Mouse (Mus musculus): ENCODE measurements around the gene Ppard. TPM values are rescaled to one million over a fixed set of nuclear protein-coding genes. Genes with fewer than 3 reads are reported as not detected.

The Ppard gene
- polyA plus RNA-seq, 1 experiment from 2014 or later: 2.2 TPM

GRCm38 (mm10) chr17:28244214-28244613 lies 11.7 kb downstream of the Ppard start:
- Histone ChIP-seq H3K9ac (replicated peaks) (no peak overlapping the region), H3K4me2 (replicated peaks) (no peak overlapping the region), H3K36me3 (peaks cover 4% of the 10 kb centered on the region; the same call in 1 of the 2 replicates), H3K27me3 (no peaks in the 10 kb centered on the region), H3K4me1 (peaks cover 16% of the 10 kb centered on the region; the same call in 1 of the 2 replicates), H3K4me3 (no peak overlapping the region), H3K9me3 (no peaks in the 10 kb centered on the region), H3K27ac (replicated peaks) (no peak overlapping the region)
- 78% methylated on average over 6 of the region's 6 CpGs for whole genome bisulfite sequencing
- ATAC-seq (ENCODE audit: low FRiP score, low read depth): no peak

- Histone ChIP-seq H3K36me3 (no peaks in the 10 kb centered on the region; the same call in 1 of the 2 replicates), H3K4me2 (replicated peaks) (no peak overlapping the region), H3K27me3 (no peaks in the 10 kb centered on the region), H3K9ac (replicated peaks) (no peak overlapping the region), H3K9me3 (no peaks in the 10 kb centered on the region), H3K4me1 (peaks cover 16% of the 10 kb centered on the region; the same call in 1 of the 2 replicates), H3K27ac (replicated peaks) (no peak overlapping the region), H3K4me3 (no peak overlapping the region)
- no peak for ATAC-seq (ENCODE audit: low FRiP score, low read depth)
- 32% methylated on average over 6 of the region's 6 CpGs for WGBS
Measured at GRCm38 (mm10) chr17:28244714-28245113, 12.2 kb downstream of the Ppard start.

DNA sequence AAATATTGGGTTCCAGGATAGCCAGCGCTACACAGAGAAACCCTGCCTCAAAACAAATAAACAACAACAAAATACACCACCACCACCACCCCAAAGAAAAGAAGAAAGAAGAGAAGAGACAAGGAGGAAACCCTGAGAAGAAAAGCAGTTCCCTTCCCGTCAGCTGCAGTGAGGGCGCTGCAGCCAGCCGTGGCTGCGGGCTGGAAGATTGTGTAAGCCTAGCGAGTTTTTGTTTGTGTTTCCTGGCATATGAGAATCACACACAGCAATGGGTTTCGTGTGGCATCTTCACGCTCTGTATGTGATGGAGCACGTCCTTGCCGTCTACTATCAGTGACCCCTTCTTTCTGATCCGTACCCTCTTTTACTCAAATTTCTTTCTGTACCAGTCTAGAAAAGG lies 14.1 kb downstream of the Ppard start:
- Histone ChIP-seq H3K9me3 (no peaks in the 10 kb centered on the region), H3K4me3 (no peak overlapping the region), H3K27me3 (no peaks in the 10 kb centered on the region), H3K4me2 (replicated peaks) (no peak overlapping the region), H3K4me1 (peaks cover 16% of the 10 kb centered on the region; the same call in 1 of the 2 replicates), H3K36me3 (no peaks in the 10 kb centered on the region; the same call in 1 of the 2 replicates), H3K27ac (replicated peaks) (no peak overlapping the region), H3K9ac (replicated peaks) (no peak overlapping the region)
- no peak for ATAC-seq (ENCODE audit: low FRiP score, low read depth)
- 76% methylated on average over 11 of the region's 11 CpGs for WGBS

DNA sequence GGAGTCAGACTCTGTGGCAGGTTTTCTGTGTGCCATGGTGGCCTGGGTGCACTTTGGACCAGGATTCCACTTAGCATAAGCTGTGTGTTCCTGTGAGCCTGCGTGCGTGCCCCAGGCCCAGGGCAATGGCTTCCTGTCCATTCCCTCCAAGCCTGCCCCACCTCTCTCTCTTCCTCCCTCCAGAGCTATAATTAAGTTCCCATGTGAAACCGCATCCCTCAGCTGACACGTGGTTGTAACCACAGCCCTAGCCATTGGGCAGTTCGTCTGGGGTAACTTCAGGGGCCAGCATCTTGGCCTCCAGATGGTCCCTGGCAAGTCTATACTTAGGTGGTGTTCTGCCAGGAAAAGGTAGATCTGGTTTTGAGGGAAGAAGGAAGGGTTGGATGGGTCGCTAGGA lies 15.1 kb downstream of the Ppard start:
- H3K4me2 ChIP-seq (replicated peaks): no peak overlapping the region
- no peak for ATAC-seq (ENCODE audit: low FRiP score, low read depth)
- H3K27ac ChIP-seq (replicated peaks): no peak overlapping the region; the same call in 1 of the 2 replicates
- 70% methylated on average over 6 of the region's 6 CpGs for WGBS
- H3K36me3 ChIP-seq: no peaks in the 10 kb centered on the region
- no peaks in the 10 kb centered on the region for H3K9me3 ChIP-seq
- H3K4me1 ChIP-seq: peaks cover 16% of the 10 kb centered on the region; the same call in 1 of the 2 replicates
- no peak overlapping the region for H3K9ac ChIP-seq (replicated peaks)
- H3K27me3 ChIP-seq: no peaks in the 10 kb centered on the region
- H3K4me3 ChIP-seq: no peak overlapping the region

DNA sequence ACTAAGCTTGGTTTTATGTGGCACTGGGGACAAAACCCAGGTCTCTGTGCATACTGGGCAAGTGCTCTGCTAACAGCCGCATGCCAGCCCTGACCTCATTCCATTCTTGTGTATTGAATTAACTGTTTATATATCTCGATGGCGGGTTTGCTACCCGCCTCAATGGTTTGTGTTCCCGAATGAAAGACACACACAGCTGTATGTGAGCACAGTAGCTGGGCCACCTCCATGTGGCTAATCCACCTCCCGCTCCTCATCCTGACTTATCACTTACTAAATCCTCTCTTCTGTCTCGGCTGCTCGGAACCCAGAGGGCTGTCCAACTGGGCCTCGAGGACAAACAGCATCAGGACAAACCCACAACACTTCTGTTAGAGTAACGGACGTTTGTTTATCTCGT lies 16.6 kb downstream of the Ppard start:
- 82% methylated on average over 12 of the region's 12 CpGs for WGBS
- no peaks in the 10 kb centered on the region for H3K9me3 ChIP-seq
- no peak overlapping the region for H3K9ac ChIP-seq (replicated peaks)
- H3K36me3 ChIP-seq: no peaks in the 10 kb centered on the region
- no peak for ATAC-seq (ENCODE audit: low FRiP score, low read depth)
- no peak overlapping the region for H3K27ac ChIP-seq (replicated peaks)
- H3K4me3 ChIP-seq: no peak overlapping the region
- no peak overlapping the region for H3K4me2 ChIP-seq (replicated peaks)
- H3K27me3 ChIP-seq: no peaks in the 10 kb centered on the region
- H3K4me1 ChIP-seq: peaks cover 16% of the 10 kb centered on the region; the same call in 1 of the 2 replicates

GRCm38 (mm10) chr17:28251579-28252280 lies 19.2 kb downstream of the Ppard start:
- 83% methylated on average over 12 of the region's 12 CpGs for WGBS
- Histone ChIP-seq H3K4me3 (no peak overlapping the region), H3K27ac (replicated peaks) (no peak overlapping the region), H3K4me1 (peaks cover 13% of the 10 kb centered on the region), H3K9me3 (no peaks in the 10 kb centered on the region), H3K27me3 (no peaks in the 10 kb centered on the region), H3K4me2 (replicated peaks) (no peak overlapping the region), H3K9ac (replicated peaks) (no peak overlapping the region), H3K36me3 (no peaks in the 10 kb centered on the region)
- ATAC-seq (ENCODE audit: low FRiP score, low read depth): no peak

DNA sequence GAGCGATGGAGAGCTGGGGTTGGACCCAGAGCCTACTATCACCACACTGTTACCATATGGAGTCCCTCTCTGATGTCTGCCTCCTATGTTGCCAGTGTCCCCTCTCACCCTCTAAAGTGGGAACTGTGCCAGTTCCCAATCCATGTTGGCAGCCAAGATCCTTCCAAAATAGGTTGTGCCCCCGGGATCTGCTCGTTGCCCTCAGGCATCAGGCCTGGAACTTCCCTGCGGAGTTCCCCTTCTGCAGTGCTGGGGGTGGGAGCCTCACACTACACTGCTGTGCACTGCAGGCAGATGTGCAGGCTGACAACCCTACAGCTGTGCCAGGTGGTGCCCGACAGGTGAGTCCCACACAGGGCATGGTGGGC lies 19.8 kb downstream of the Ppard start:
- H3K9me3 ChIP-seq: no peaks in the 10 kb centered on the region
- H3K4me1 ChIP-seq: peaks cover 13% of the 10 kb centered on the region
- H3K4me2 ChIP-seq (replicated peaks): no peak overlapping the region
- H3K27ac ChIP-seq (replicated peaks): no peak overlapping the region
- H3K27me3 ChIP-seq: no peaks in the 10 kb centered on the region
- H3K36me3 ChIP-seq: no peaks in the 10 kb centered on the region
- no peak overlapping the region for H3K9ac ChIP-seq (replicated peaks)
- 80% methylated on average over 5 of the region's 5 CpGs for WGBS
- no peak for ATAC-seq (ENCODE audit: low FRiP score, low read depth)
- H3K4me3 ChIP-seq: no peak overlapping the region

DNA sequence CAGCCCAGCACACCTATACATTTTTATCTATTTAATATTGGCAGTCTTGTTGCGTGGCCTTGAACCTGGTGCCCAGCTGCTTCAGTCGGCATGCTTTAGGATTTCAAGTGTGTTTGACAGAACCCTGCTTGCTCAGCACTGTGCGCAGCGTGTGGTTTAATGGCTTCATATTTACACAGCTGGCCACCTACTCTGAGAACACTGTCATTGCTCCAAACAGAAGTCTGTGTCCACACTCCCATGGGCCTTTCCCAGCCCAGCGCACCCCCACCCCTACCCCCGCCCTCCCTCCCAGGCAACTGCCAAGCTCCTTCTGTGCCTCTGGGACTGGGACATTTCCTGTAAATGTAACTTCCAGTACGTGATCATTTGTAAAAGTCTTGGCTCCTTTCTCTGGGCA lies 20.7 kb downstream of the Ppard start:
- H3K4me3 ChIP-seq: no peak overlapping the region
- H3K4me1 ChIP-seq: peaks cover 18% of the 10 kb centered on the region
- no peaks in the 10 kb centered on the region for H3K36me3 ChIP-seq
- ATAC-seq (ENCODE audit: low FRiP score, low read depth): no peak
- 81% methylated on average over 7 of the region's 7 CpGs for WGBS
- H3K27ac ChIP-seq (replicated peaks): no peak overlapping the region
- no peak overlapping the region for H3K4me2 ChIP-seq (replicated peaks)
- no peaks in the 10 kb centered on the region for H3K9me3 ChIP-seq
- H3K9ac ChIP-seq (replicated peaks): no peak overlapping the region
- H3K27me3 ChIP-seq: no peaks in the 10 kb centered on the region

DNA sequence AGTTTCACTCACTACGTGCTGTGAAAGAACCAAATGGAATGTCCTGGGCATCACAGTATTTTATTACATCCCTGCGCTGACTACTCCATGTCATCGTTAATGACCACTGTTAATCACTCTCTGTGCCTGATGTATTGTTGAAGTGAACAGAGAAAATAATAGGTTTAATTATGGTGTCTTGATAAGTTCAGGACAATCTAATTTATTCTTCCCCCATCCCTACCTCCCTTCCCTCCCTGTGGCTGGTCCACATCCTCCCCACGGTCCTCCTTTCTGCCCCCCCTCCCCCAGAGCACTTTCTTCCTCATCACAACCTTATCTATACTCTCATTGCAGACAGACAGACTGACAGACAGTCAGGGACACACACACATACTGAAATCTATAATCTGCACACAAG lies 22.3 kb downstream of the Ppard start:
- H3K27me3 ChIP-seq: no peaks in the 10 kb centered on the region
- 0 out of 2 replicates have a peak overlapping the region, but pooled peaks have one; percentile 17 for H3K27ac ChIP-seq (replicated peaks)
- H3K9me3 ChIP-seq: peaks cover 2% of the 10 kb centered on the region; the same call in 1 of the 2 replicates
- H3K4me3 ChIP-seq: no peak overlapping the region
- no peak for ATAC-seq (ENCODE audit: low FRiP score, low read depth)
- H3K36me3 ChIP-seq: no peaks in the 10 kb centered on the region
- H3K9ac ChIP-seq (replicated peaks): no peak overlapping the region
- no peak overlapping the region for H3K4me2 ChIP-seq (replicated peaks)
- peaks cover 18% of the 10 kb centered on the region for H3K4me1 ChIP-seq
- 82% methylated on average over 4 of the region's 4 CpGs for WGBS

DNA sequence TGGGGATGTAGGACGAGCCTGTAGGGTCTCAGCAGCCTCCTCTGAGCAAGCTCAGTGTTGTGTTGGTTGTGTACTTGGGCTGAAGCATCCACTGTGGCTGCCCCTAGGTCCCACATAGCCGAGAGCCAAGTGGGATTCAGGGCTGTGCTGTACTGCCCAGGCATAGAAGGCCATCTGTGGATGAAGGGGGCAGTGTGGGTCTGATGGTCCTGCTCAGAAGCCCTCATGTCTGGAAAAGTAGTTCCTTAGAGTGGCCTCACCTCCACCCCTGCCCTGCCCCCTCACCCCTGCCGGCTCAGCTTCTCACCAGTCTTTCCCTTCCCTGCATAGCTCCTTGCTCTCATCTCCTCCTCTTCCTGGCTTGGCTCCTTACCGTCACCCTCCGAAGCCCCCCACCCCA lies 23.2 kb downstream of the Ppard start:
- peaks cover 18% of the 10 kb centered on the region for H3K4me1 ChIP-seq
- no peaks in the 10 kb centered on the region for H3K27me3 ChIP-seq
- H3K9ac ChIP-seq (replicated peaks): no peak overlapping the region
- H3K36me3 ChIP-seq: no peaks in the 10 kb centered on the region
- peaks cover 6% of the 10 kb centered on the region; the same call in 1 of the 2 replicates for H3K9me3 ChIP-seq
- no peak overlapping the region for H3K4me2 ChIP-seq (replicated peaks)
- 40% methylated on average over 5 of the region's 5 CpGs for WGBS
- peak overlapping the region; percentile 17 for H3K27ac ChIP-seq (replicated peaks)
- H3K4me3 ChIP-seq: no peak overlapping the region
- no peak for ATAC-seq (ENCODE audit: low FRiP score, low read depth)

DNA sequence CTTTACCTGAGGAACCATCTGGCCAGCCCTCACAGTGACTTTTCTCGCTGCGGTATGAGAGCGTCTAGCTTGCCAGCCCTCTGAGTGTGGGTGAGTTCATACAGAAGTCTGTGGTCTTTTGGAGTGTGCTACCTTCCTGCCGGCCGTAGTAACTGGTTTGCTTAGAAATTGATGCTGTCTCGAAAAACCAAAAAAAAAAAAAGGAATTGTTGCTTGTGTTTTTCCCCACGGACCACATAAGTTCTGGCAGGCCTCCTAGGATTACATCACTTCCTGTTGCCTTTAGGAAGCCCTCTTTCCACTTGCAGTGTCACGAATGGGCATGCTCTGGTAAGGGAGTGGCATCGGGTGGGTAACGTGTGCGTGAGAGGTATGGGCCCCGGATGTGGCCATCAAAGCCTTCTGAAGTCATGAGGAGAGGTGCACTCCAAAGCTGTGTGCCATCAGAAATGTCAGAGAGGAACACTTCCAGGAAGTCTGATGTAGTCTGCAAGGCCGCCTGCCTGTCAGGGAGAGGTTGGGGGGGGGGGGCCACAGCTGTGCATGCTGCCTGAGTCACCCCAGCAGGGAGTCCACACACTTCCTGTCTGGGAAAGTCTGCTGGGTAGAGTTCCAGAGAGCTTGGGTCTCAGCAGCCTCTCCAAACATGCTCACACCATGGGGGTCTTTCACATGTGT lies 24.3 kb downstream of the Ppard start:
- Histone ChIP-seq H3K4me2 (replicated peaks) (no peak overlapping the region), H3K27me3 (no peaks in the 10 kb centered on the region), H3K36me3 (no peaks in the 10 kb centered on the region), H3K27ac (replicated peaks) (no peak overlapping the region), H3K9me3 (peaks cover 6% of the 10 kb centered on the region; the same call in 1 of the 2 replicates), H3K4me3 (no peak overlapping the region), H3K9ac (replicated peaks) (no peak overlapping the region), H3K4me1 (peaks cover 18% of the 10 kb centered on the region)
- 82% methylated on average over 13 of the region's 13 CpGs for WGBS
- ATAC-seq (ENCODE audit: low FRiP score, low read depth): no peak

DNA sequence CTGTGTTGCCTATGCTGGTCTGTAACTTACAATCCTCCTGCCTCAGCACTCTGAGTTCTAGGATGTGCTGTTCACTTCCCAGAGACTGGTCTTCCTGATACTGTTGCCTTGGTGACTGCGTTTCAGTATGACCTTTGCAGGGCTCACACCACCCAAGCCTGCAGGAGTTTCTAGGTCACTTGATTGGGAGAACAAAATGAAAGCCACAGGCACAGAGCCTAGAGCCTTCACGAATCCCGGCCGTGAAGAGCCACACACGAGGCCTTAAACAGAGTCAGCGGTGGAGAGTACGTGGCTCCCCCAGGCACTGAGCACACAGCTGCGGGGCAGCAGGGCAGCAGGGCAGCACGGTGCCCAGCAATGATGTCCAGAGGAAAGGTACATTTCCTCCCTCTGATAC lies 25.8 kb downstream of the Ppard start:
- ATAC-seq (ENCODE audit: low FRiP score, low read depth): no peak
- 89% methylated on average over 9 of the region's 9 CpGs for WGBS

More for the DNA sequence above, 25.8 kb downstream of the Ppard start:
- H3K9me3 ChIP-seq: peaks cover 6% of the 10 kb centered on the region; the same call in 1 of the 2 replicates
- H3K4me3 ChIP-seq: no peak overlapping the region
- H3K4me1 ChIP-seq: peaks cover 19% of the 10 kb centered on the region
- H3K9ac ChIP-seq (replicated peaks): no peak overlapping the region
- no peaks in the 10 kb centered on the region for H3K36me3 ChIP-seq
- H3K27ac ChIP-seq (replicated peaks): no peak overlapping the region
- no peak overlapping the region for H3K4me2 ChIP-seq (replicated peaks)
- H3K27me3 ChIP-seq: no peaks in the 10 kb centered on the region
